Mouse (Mus musculus): ENCODE measurements around the gene Acot11.

DNA sequence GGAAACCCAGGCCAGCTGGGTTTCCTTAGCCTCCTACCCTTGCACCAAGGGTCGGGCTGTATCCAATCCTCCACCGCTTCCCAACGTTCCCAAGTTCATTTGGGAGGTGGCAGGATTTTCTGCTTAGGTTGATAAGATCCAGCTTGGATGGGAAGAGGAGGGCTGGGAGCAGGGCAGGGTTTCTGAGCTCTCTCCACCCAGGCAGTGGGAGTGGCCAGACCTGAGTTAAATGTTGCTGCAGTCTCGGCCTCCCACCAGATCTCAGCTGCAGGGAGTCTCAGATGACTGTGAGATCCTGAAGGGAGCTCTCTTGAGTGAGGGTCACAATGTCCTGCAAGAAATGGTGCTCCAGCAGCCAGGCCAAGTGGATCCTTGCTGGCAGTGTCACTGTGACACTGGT, 71.2 kb downstream of the Acot11 start, which contains the start of gene Fam151a:
- TF ChIP-seq CTCF (IDR thresholded peaks at IDR 0.05) (no peak), EP300 (IDR thresholded peaks at IDR 0.05; ENCODE audit: insufficient read depth, low read depth, low read length) (no peak)

Measured in heart, adult 2 months (tissue).